Mouse (Mus musculus): ENCODE measurements around the gene Klhl3.

DNA sequence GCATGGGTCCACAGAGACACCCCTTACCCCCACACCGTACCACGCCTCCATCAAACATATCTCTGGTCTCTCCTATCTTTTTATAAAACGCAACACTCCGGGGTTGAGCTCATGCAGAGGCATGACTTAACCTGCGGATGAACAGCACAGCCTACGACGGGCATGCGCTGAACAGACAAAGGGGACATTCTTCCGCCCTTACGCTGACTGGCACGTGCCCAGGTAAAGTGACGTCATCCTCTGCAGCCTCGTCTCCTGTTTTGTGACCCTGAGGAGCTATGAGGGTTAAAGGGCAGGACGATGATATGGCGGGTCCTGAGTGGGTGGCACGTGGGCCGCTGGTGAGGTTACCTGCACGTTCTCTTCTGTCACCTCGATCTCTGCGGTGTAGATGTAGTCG is 42.2 kb downstream of the Klhl3 start:
- TF ChIP-seq CTCF (IDR thresholded peaks at IDR 0.05; ENCODE audit: low read depth, low read length) (no peak), POLR2A (IDR thresholded peaks at IDR 0.05; ENCODE audit: insufficient read depth, low read length) (no peak)

Data from ES-Bruce4 (cell line).